Comparison of ENCODE assay signal across 16 mouse cellular contexts in genomic region chr10:77523321-77523720, GRCm38 (mm10). TPM values are rescaled to one million over a fixed set of nuclear protein-coding genes. Genes with fewer than 3 reads are reported as not detected.
DNase-seq lines count a peak whose midpoint lies in the region; ATAC-seq and TF ChIP-seq lines count a peak whose summit lies in the region.
"Had no signal": no experiment of that assay in that cellular context is flagged by ENCODE, and none has a peak within 500 bp of the region (broad histone marks: within the 10 kb centered on the region; RNA-seq: fewer than 3 reads in every experiment).

No protein-coding gene starts in this region.

- WGBS in heart, embryonic 16.5 days, result 68% methylated on average over 7 of the region's 7 CpGs
- 57% methylated on average over 7 of the region's 7 CpGs for WGBS in heart, embryonic 12.5 days
- WGBS in thymus, adult 2 months, result 34% methylated on average over 7 of the region's 7 CpGs
- 76% methylated on average over 7 of the region's 7 CpGs for WGBS in limb, embryonic 10.5 days

- no peak overlapping the region for H3K27ac ChIP-seq in heart, embryonic 16.5 days (ENCODE audit: low read length)
- H3K27ac ChIP-seq in heart, embryonic 12.5 days (ENCODE audit: poor library complexity, severe bottlenecking), result no peak overlapping the region
- H3K27ac ChIP-seq in thymus, adult 2 months (ENCODE audit: control insufficient read depth, insufficient read depth, low read length), result peak overlapping the region; percentile 61
- no peak overlapping the region for H3K27ac ChIP-seq in limb, embryonic 10.5 days
- H3K27ac ChIP-seq: embryonic facial prominence, embryonic 12.5 days; forebrain, embryonic 12.5 days; gastrocnemius, adult 2 months; heart, embryonic 13.5 days; limb, embryonic 12.5 days had no signal

- H3K27me3 ChIP-seq in heart, embryonic 16.5 days (ENCODE audit: control insufficient read depth, insufficient read depth, low read length), result no peaks in the 10 kb centered on the region
- H3K27me3 ChIP-seq in heart, embryonic 12.5 days (replicated peaks), result peaks cover 23% of the 10 kb centered on the region; the same call in 1 of the 2 replicates
- no peaks in the 10 kb centered on the region for H3K27me3 ChIP-seq in thymus, adult 2 months (ENCODE audit: control insufficient read depth, insufficient read depth, low read length)
- H3K27me3 ChIP-seq in limb, embryonic 10.5 days (ENCODE audit: low read depth, poor library complexity, severe bottlenecking), result 0 out of 2 replicates have a peak, but pooled peaks cover 20% of the 10 kb centered on the region
- H3K27me3 ChIP-seq: embryonic facial prominence, embryonic 12.5 days; limb, embryonic 12.5 days had no signal

- H3K9ac ChIP-seq in heart, embryonic 16.5 days (ENCODE audit: low read length), result 0 out of 2 replicates have a peak overlapping the region, but pooled peaks have one; percentile 7
- no peak overlapping the region for H3K9ac ChIP-seq in heart, embryonic 12.5 days

- no peak overlapping the region for H3K4me3 ChIP-seq in heart, embryonic 16.5 days (ENCODE audit: low read length)
- H3K4me3 ChIP-seq in heart, embryonic 12.5 days, result no peak overlapping the region
- H3K4me3 ChIP-seq in thymus, adult 2 months (ENCODE audit: control insufficient read depth, insufficient read depth, low read length), result no peak overlapping the region
- no peak overlapping the region for H3K4me3 ChIP-seq in limb, embryonic 10.5 days
- H3K4me3 ChIP-seq: myocyte had no signal

- no peaks in the 10 kb centered on the region for H3K36me3 ChIP-seq in heart, embryonic 16.5 days (ENCODE audit: control insufficient read depth, insufficient read depth)
- no peaks in the 10 kb centered on the region for H3K36me3 ChIP-seq in heart, embryonic 12.5 days
- no peaks in the 10 kb centered on the region for H3K36me3 ChIP-seq in thymus, adult 2 months (ENCODE audit: control insufficient read depth, insufficient read depth, low read length)
- H3K36me3 ChIP-seq in limb, embryonic 10.5 days, result no peaks in the 10 kb centered on the region
- H3K36me3 ChIP-seq: embryonic facial prominence, embryonic 12.5 days; forebrain, embryonic 12.5 days; heart, embryonic 13.5 days; limb, embryonic 12.5 days had no signal

- no peaks in the 10 kb centered on the region for H3K9me3 ChIP-seq in heart, embryonic 16.5 days (replicated peaks; ENCODE audit: control insufficient read depth, low read length)
- H3K9me3 ChIP-seq in heart, embryonic 12.5 days (replicated peaks), result no peaks in the 10 kb centered on the region
- no peaks in the 10 kb centered on the region for H3K9me3 ChIP-seq in limb, embryonic 10.5 days (replicated peaks)
- H3K9me3 ChIP-seq: embryonic facial prominence, embryonic 12.5 days; forebrain, embryonic 12.5 days; heart, embryonic 13.5 days; limb, embryonic 12.5 days had no signal

- TF ChIP-seq CTCF in thymus, adult 2 months (IDR thresholded peaks at IDR 0.05; ENCODE audit: borderline replicate concordance, control insufficient read depth, extremely low read depth, insufficient read depth, low read length, poor library complexity), result no peak

- no peaks in the 10 kb centered on the region; the same call in 1 of the 2 replicates for H3K4me1 ChIP-seq in heart, embryonic 16.5 days (ENCODE audit: control insufficient read depth, insufficient read depth, low read length)
- peaks cover 11% of the 10 kb centered on the region for H3K4me1 ChIP-seq in heart, embryonic 12.5 days (replicated peaks)
- peaks cover 29% of the 10 kb centered on the region for H3K4me1 ChIP-seq in thymus, adult 2 months (replicated peaks; ENCODE audit: control insufficient read depth, insufficient read depth, low read length)
- H3K4me1 ChIP-seq in limb, embryonic 10.5 days, result peaks cover 18% of the 10 kb centered on the region

- no peak for TF ChIP-seq POLR2A in thymus, adult 2 months (IDR thresholded peaks at IDR 0.05; ENCODE audit: control insufficient read depth, extremely low read depth, insufficient read depth, low read length, poor library complexity)

- peak; percentile 22 for DNase-seq in thymus, adult 2 months
- DNase-seq in thymus, postnatal 10 days (ENCODE audit: low spot score in 2 of 2), result no peak
- peak; percentile 50 to 64 for DNase-seq in kidney, postnatal 25 days
- DNase-seq in limb, embryonic 10.5 days (ENCODE audit: low spot score), result no peak
- DNase-seq in layer of hippocampus, adult 18-20 months (ENCODE audit: low spot score in 2 of 2), result no peak
- no peak for DNase-seq in cerebellum, postnatal 25 days
- DNase-seq: adrenal gland, postnatal 14 days; cerebellum, adult 18-20 months; gastrocnemius, adult 2 months had no signal

- ATAC-seq in heart, embryonic 16.5 days (replicated peaks; ENCODE audit: extremely low read depth, insufficient read depth, low FRiP score), result no peak
- no peak; the same call in 1 of the 2 replicates for ATAC-seq in heart, embryonic 12.5 days (ENCODE audit: insufficient number of reproducible peaks, low FRiP score)

- H3K4me2 ChIP-seq in heart, embryonic 16.5 days (ENCODE audit: low read depth, low read length), result no peak overlapping the region
- H3K4me2 ChIP-seq in heart, embryonic 12.5 days, result no peak overlapping the region

RNA-seq across cellular contexts. Expression of gene Itgb2, which starts 6.7 kb away (rescaled TPM):
- polyA plus RNA-seq in heart, embryonic 16.5 days (2015; fragmentation: Nextera tagmentation; extraction: Ambion mirVana), result 4.7 and 8.7 TPM in 2 replicates
- 1.5 and 2.5 TPM in 2 replicates for polyA plus RNA-seq in heart, embryonic 12.5 days (2016; fragmentation: Nextera tagmentation; extraction: Ambion mirVana)
- 304 and 334 TPM in 2 replicates for polyA plus RNA-seq in thymus, adult 2 months (2012; rRNA removed)
- polyA plus RNA-seq in limb, embryonic 10.5 days (2016; fragmentation: Nextera tagmentation; extraction: Ambion mirVana), result 0.75 and 0.85 TPM in 2 replicates
- total RNA-seq in layer of hippocampus, adult 18-20 months (2021), result 1 to 10 TPM; 3.6 to 4.5 TPM

RNA-seq across cellular contexts. Expression of gene Fam207a, which starts 7.7 kb away (rescaled TPM):
- polyA plus RNA-seq in heart, embryonic 16.5 days (2015; fragmentation: Nextera tagmentation; extraction: Ambion mirVana), result 23.2 and 24.5 TPM in 2 replicates
- polyA plus RNA-seq in heart, embryonic 12.5 days (2016; fragmentation: Nextera tagmentation; extraction: Ambion mirVana), result 31.0 and 32.1 TPM in 2 replicates
- polyA plus RNA-seq in thymus, adult 2 months (2012; rRNA removed), result 49.1 and 52.4 TPM in 2 replicates
- 51.0 and 51.8 TPM in 2 replicates for polyA plus RNA-seq in limb, embryonic 10.5 days (2016; fragmentation: Nextera tagmentation; extraction: Ambion mirVana)
- total RNA-seq in layer of hippocampus, adult 18-20 months (2021), result 10 to 100 TPM; 37.6 to 40.5 TPM

RNA-seq across cellular contexts. Expression of gene Pttg1ip, which starts 58.2 kb away (rescaled TPM):
- polyA plus RNA-seq in heart, embryonic 16.5 days (2015; fragmentation: Nextera tagmentation; extraction: Ambion mirVana), result 127 and 132 TPM in 2 replicates
- polyA plus RNA-seq in heart, embryonic 12.5 days (2016; fragmentation: Nextera tagmentation; extraction: Ambion mirVana), result 103 and 104 TPM in 2 replicates
- 103 and 129 TPM in 2 replicates for polyA plus RNA-seq in thymus, adult 2 months (2012; rRNA removed)
- 64.0 and 73.7 TPM in 2 replicates for polyA plus RNA-seq in limb, embryonic 10.5 days (2016; fragmentation: Nextera tagmentation; extraction: Ambion mirVana)
- total RNA-seq in layer of hippocampus, adult 18-20 months (2021), result 10 to 100 TPM; 69.2 to 78.2 TPM

Comparison
In these comparisons a context has a peak if more than half of its experiments do, and no peak if none do; other contexts are left out.
1. DNase-seq: peak in thymus, adult 2 months (single experiment) and kidney, postnatal 25 days (2 of 2); none in thymus, postnatal 10 days (0 of 2), limb, embryonic 10.5 days (single experiment), layer of hippocampus, adult 18-20 months (0 of 2) and cerebellum, postnatal 25 days (0 of 2).
2. RNA of gene Itgb2, which starts 6.7 kb away (polyA plus RNA-seq): 304 to 334 TPM in thymus, adult 2 months; 4.7 to 8.7 TPM in heart, embryonic 16.5 days, 1.5 to 2.5 TPM in heart, embryonic 12.5 days and 0.75 to 0.85 TPM in limb, embryonic 10.5 days; every median in the first group is over 10 times any median in the second.